29 mouse cellular contexts compared by ENCODE assay signal in genomic region chr9:114466871-114467270, GRCm38 (mm10). TPM values are rescaled to one million over a fixed set of nuclear protein-coding genes. Genes with fewer than 3 reads are reported as not detected.
DNase-seq lines count a peak whose midpoint lies in the region; ATAC-seq lines count a peak whose summit lies in the region.
"Had no signal": no experiment of that assay in that cellular context is flagged by ENCODE, and none has a peak within 500 bp of the region (broad histone marks: within the 10 kb centered on the region; RNA-seq: fewer than 3 reads in every experiment).

No protein-coding gene starts in this region.

- H3K27ac ChIP-seq in hindbrain, embryonic 10.5 days = peak overlapping the region; percentile 54; the same call in 1 of the 2 replicates
- H3K27ac ChIP-seq in hindbrain, embryonic 14.5 days = no peak overlapping the region
- H3K27ac ChIP-seq in liver, embryonic 15.5 days (replicated peaks) = no peak overlapping the region
- H3K27ac ChIP-seq: embryonic facial prominence, embryonic 12.5 days; forebrain, embryonic 15.5 days; hindbrain, embryonic 13.5 days; limb, embryonic 12.5 days; midbrain, embryonic 10.5 days; stomach, embryonic 15.5 days had no signal

- H3K36me3 ChIP-seq in hindbrain, embryonic 10.5 days = peaks cover 30% of the 10 kb centered on the region
- peaks cover 16% of the 10 kb centered on the region; the same call in 1 of the 2 replicates for H3K36me3 ChIP-seq in hindbrain, embryonic 14.5 days (replicated peaks; ENCODE audit: control insufficient read depth, insufficient read depth)
- H3K36me3 ChIP-seq in liver, embryonic 15.5 days (replicated peaks) = no peaks in the 10 kb centered on the region

- no peak overlapping the region for H3K9ac ChIP-seq in hindbrain, embryonic 14.5 days
- H3K9ac ChIP-seq in liver, embryonic 15.5 days = no peak overlapping the region
- H3K9ac ChIP-seq: embryonic facial prominence, embryonic 12.5 days; forebrain, embryonic 15.5 days; hindbrain, embryonic 13.5 days; limb, embryonic 12.5 days; lung, embryonic 14.5 days; stomach, embryonic 15.5 days had no signal

- 60% methylated on average over 7 of the region's 7 CpGs for WGBS in hindbrain, embryonic 10.5 days
- 54% methylated on average over 7 of the region's 7 CpGs for WGBS in hindbrain, embryonic 14.5 days
- WGBS in liver, embryonic 15.5 days (ENCODE audit: insufficient replicate concordance) = 37% methylated on average over 7 of the region's 7 CpGs

- ATAC-seq in hindbrain, embryonic 14.5 days (ENCODE audit: low FRiP score) = no peak
- peak; percentile 74 for ATAC-seq in liver, embryonic 15.5 days (ENCODE audit: insufficient read depth)
- no peak for ATAC-seq in cerebellum, adult (ENCODE audit: insufficient number of reproducible peaks, low FRiP score, low TSS enrichment)
- ATAC-seq: forebrain, embryonic 15.5 days; Patski had no signal

- no peak for DNase-seq in hindbrain, embryonic 10.5 days (ENCODE audit: low spot score)
- DNase-seq in hindbrain, embryonic 14.5 days (ENCODE audit: low spot score) = no peak
- DNase-seq in CD4-positive helper T cell, adult 2 months (ENCODE audit: low read depth, low spot score) = peak; percentile 61
- DNase-seq in c-Kit-positive CD71-positive TER-119-positive erythroid progenitor cells, embryonic 14.5 days (ENCODE audit: low spot score) = peak; percentile 27
- no peak for DNase-seq in left cerebral cortex, postnatal 36 days (ENCODE audit: low spot score in 2 of 2)
- DNase-seq: adrenal gland, postnatal 25 days; B cell, adult 2 months; cerebellum, adult 8-10 months; gastrocnemius, postnatal 36 days; heart, postnatal 14 days; kidney, adult 11 months; lung, embryonic 14.5 days; lung, postnatal 36 days had no signal

- no peak overlapping the region for H3K4me2 ChIP-seq in hindbrain, embryonic 14.5 days (replicated peaks)
- peak overlapping the region; percentile 10 for H3K4me2 ChIP-seq in liver, embryonic 15.5 days
- H3K4me2 ChIP-seq: embryonic facial prominence, embryonic 12.5 days; forebrain, embryonic 15.5 days; hindbrain, embryonic 13.5 days; limb, embryonic 12.5 days; lung, embryonic 14.5 days; stomach, embryonic 15.5 days had no signal

- peaks cover 11% of the 10 kb centered on the region for H3K4me1 ChIP-seq in hindbrain, embryonic 10.5 days (replicated peaks)
- H3K4me1 ChIP-seq in hindbrain, embryonic 14.5 days (replicated peaks; ENCODE audit: control insufficient read depth, insufficient read depth, low read length) = no peaks in the 10 kb centered on the region
- peaks cover 24% of the 10 kb centered on the region for H3K4me1 ChIP-seq in liver, embryonic 15.5 days (replicated peaks)
- H3K4me1 ChIP-seq: forebrain, embryonic 15.5 days; hindbrain, embryonic 13.5 days; limb, embryonic 12.5 days; stomach, embryonic 15.5 days had no signal

- intact Hi-C loops in left cerebral cortex, postnatal 36 days (cut with DNase I) = no loop called here

- no peaks in the 10 kb centered on the region for H3K9me3 ChIP-seq in hindbrain, embryonic 10.5 days
- no peaks in the 10 kb centered on the region for H3K9me3 ChIP-seq in hindbrain, embryonic 14.5 days (ENCODE audit: control insufficient read depth, low read length)
- no peaks in the 10 kb centered on the region for H3K9me3 ChIP-seq in liver, embryonic 15.5 days (replicated peaks)
- H3K9me3 ChIP-seq: embryonic facial prominence, embryonic 12.5 days; forebrain, embryonic 15.5 days; hindbrain, embryonic 13.5 days; limb, embryonic 12.5 days; midbrain, embryonic 10.5 days; stomach, embryonic 15.5 days had no signal

- H3K4me3 ChIP-seq in hindbrain, embryonic 10.5 days = no peak overlapping the region
- no peak overlapping the region for H3K4me3 ChIP-seq in hindbrain, embryonic 14.5 days (replicated peaks; ENCODE audit: low read length)
- no peak overlapping the region for H3K4me3 ChIP-seq in liver, embryonic 15.5 days (replicated peaks)
- H3K4me3 ChIP-seq: embryonic facial prominence, embryonic 12.5 days; erythroblast, embryonic 14.5 days; forebrain, embryonic 15.5 days; hindbrain, embryonic 13.5 days; limb, embryonic 12.5 days; midbrain, embryonic 10.5 days; stomach, embryonic 15.5 days had no signal

- no peaks in the 10 kb centered on the region for H3K27me3 ChIP-seq in hindbrain, embryonic 10.5 days (ENCODE audit: insufficient read depth, poor library complexity, severe bottlenecking)
- H3K27me3 ChIP-seq in hindbrain, embryonic 14.5 days (ENCODE audit: control insufficient read depth, insufficient read depth, low read length) = no peaks in the 10 kb centered on the region
- no peaks in the 10 kb centered on the region for H3K27me3 ChIP-seq in liver, embryonic 15.5 days
- H3K27me3 ChIP-seq: embryonic facial prominence, embryonic 12.5 days; forebrain, embryonic 15.5 days; hindbrain, embryonic 13.5 days; limb, embryonic 12.5 days; Patski; stomach, embryonic 15.5 days had no signal

RNA-seq across cellular contexts. Expression of gene Ccr4, which starts 37.8 kb away (rescaled TPM):
- polyA plus RNA-seq in hindbrain, embryonic 10.5 days (2016; fragmentation: Nextera tagmentation; extraction: Ambion mirVana) = 0.07 TPM in 1 of 2 replicates, not detected in the other
- polyA plus RNA-seq in hindbrain, embryonic 14.5 days (2014; fragmentation: Nextera tagmentation; extraction: Ambion mirVana) = not detected in 2 replicates
- not detected in 2 replicates for polyA plus RNA-seq in liver, embryonic 15.5 days (2015; fragmentation: Nextera tagmentation; extraction: Ambion mirVana)
- not detected for total RNA-seq in left cerebral cortex, postnatal 36 days (2021)
- total RNA-seq: adrenal gland, postnatal 25 days; common myeloid progenitor, adult 5-6 weeks; gastrocnemius, postnatal 36 days; heart, adult 8-10 months; layer of hippocampus, postnatal 14 days; midbrain, postnatal 0 days had no signal
- polyA plus RNA-seq: embryonic facial prominence, embryonic 12.5 days; erythroblast, embryonic 14.5 days; forebrain, embryonic 15.5 days; hindbrain, embryonic 13.5 days; limb, embryonic 12.5 days; lung, embryonic 14.5 days; midbrain, embryonic 10.5 days; midbrain, postnatal 0 days; Patski had no signal

RNA-seq across cellular contexts. Expression of gene C130032M10Rik, which starts 48.6 kb away (rescaled TPM):
- 0.38 and 1.9 TPM in 2 replicates for polyA plus RNA-seq in hindbrain, embryonic 10.5 days (2016; fragmentation: Nextera tagmentation; extraction: Ambion mirVana)
- polyA plus RNA-seq in hindbrain, embryonic 14.5 days (2014; fragmentation: Nextera tagmentation; extraction: Ambion mirVana) = not detected in 2 replicates
- not detected in 2 replicates for polyA plus RNA-seq in liver, embryonic 15.5 days (2015; fragmentation: Nextera tagmentation; extraction: Ambion mirVana)
- not detected for total RNA-seq in left cerebral cortex, postnatal 36 days (2021)
- total RNA-seq: adrenal gland, postnatal 25 days; common myeloid progenitor, adult 5-6 weeks; gastrocnemius, postnatal 36 days; heart, adult 8-10 months; heart, postnatal 14 days; layer of hippocampus, postnatal 14 days; midbrain, postnatal 0 days had no signal
- polyA plus RNA-seq: erythroblast, embryonic 14.5 days; forebrain, embryonic 15.5 days; lung, embryonic 14.5 days; midbrain, postnatal 0 days; Patski; thymus, postnatal 0 days; urinary bladder, adult 2 months had no signal

Comparison
In these comparisons a context has a peak if more than half of its experiments do, and no peak if none do; other contexts are left out.
1. DNase-seq: peak in CD4-positive helper T cell, adult 2 months (single experiment) and c-Kit-positive CD71-positive TER-119-positive erythroid progenitor cells, embryonic 14.5 days (single experiment); none in hindbrain, embryonic 10.5 days (single experiment), hindbrain, embryonic 14.5 days (single experiment) and left cerebral cortex, postnatal 36 days (0 of 2).